Mouse (Mus musculus): ENCODE measurements around the gene Btbd6.

Btbd6 gene

GRCm38 (mm10) chr12:112952926-112953565 lies 23.2 kb upstream of the Btbd6 start:
- DNase-seq (ENCODE audit: extremely low read depth, low read depth, low spot score), result no peak

- DNase-seq (ENCODE audit: extremely low read depth, low read depth, low spot score), result no peak
Observed at GRCm38 (mm10) chr12:112955800-112956199, 20.5 kb upstream of the Btbd6 start.

- DNase-seq (ENCODE audit: extremely low read depth, low read depth, low spot score), result no peak
Observed at GRCm38 (mm10) chr12:112958303-112958702, 18.0 kb upstream of the Btbd6 start.

GRCm38 (mm10) chr12:112959421-112959820 lies 16.9 kb upstream of the Btbd6 start:
- DNase-seq (ENCODE audit: extremely low read depth, low read depth, low spot score), result no peak

- no peak for DNase-seq (ENCODE audit: extremely low read depth, low read depth, low spot score)
Observed at GRCm38 (mm10) chr12:112961428-112961827, 14.9 kb upstream of the Btbd6 start.

- no peak for DNase-seq (ENCODE audit: extremely low read depth, low read depth, low spot score)
Observed at GRCm38 (mm10) chr12:112961872-112962271, 14.4 kb upstream of the Btbd6 start.

- no peak for DNase-seq (ENCODE audit: extremely low read depth, low read depth, low spot score)
Observed at GRCm38 (mm10) chr12:112965783-112966182, 10.5 kb upstream of the Btbd6 start.

- DNase-seq (ENCODE audit: extremely low read depth, low read depth, low spot score), result no peak
Observed at GRCm38 (mm10) chr12:112968943-112969342, 7.3 kb upstream of the Btbd6 start.

GRCm38 (mm10) chr12:112969616-112970015 lies 6.7 kb upstream of the Btbd6 start:
- DNase-seq (ENCODE audit: extremely low read depth, low read depth, low spot score), result no peak

GRCm38 (mm10) chr12:112974736-112975135 lies 1.5 kb upstream of the Btbd6 start:
- DNase-seq (ENCODE audit: extremely low read depth, low read depth, low spot score), result no peak

GRCm38 (mm10) chr12:112977156-112977555 lies 874 bp downstream of the Btbd6 start:
- DNase-seq (ENCODE audit: extremely low read depth, low read depth, low spot score), result no peak

- no peak for DNase-seq (ENCODE audit: extremely low read depth, low read depth, low spot score)
Observed at GRCm38 (mm10) chr12:112982031-112982430, 5.7 kb downstream of the Btbd6 start.

GRCm38 (mm10) chr12:112985346-112985745 lies 9.1 kb downstream of the Btbd6 start:
- no peak for DNase-seq (ENCODE audit: extremely low read depth, low read depth, low spot score)

- DNase-seq (ENCODE audit: extremely low read depth, low read depth, low spot score), result no peak
Observed at GRCm38 (mm10) chr12:112987877-112988276, 11.6 kb downstream of the Btbd6 start.

GRCm38 (mm10) chr12:112990706-112991405 lies 14.6 kb downstream of the Btbd6 start:
- no peak for DNase-seq (ENCODE audit: extremely low read depth, low read depth, low spot score)

- DNase-seq (ENCODE audit: extremely low read depth, low read depth, low spot score), result no peak
Observed at GRCm38 (mm10) chr12:112991444-112991843, 15.2 kb downstream of the Btbd6 start.

- no peak for DNase-seq (ENCODE audit: extremely low read depth, low read depth, low spot score)
Observed at GRCm38 (mm10) chr12:112994153-112994552, 17.9 kb downstream of the Btbd6 start.

GRCm38 (mm10) chr12:112999569-113000293 lies 23.4 kb downstream of the Btbd6 start:
- no peak for DNase-seq (ENCODE audit: extremely low read depth, low read depth, low spot score)

- DNase-seq (ENCODE audit: extremely low read depth, low read depth, low spot score), result peak; percentile 74
Observed at GRCm38 (mm10) chr12:113000294-113001132, 24.2 kb downstream of the Btbd6 start, which contains the start of gene Brf1. Brf1 (minus strand) TSS chr12:113000704.

GRCm38 (mm10) chr12:113001133-113001474 lies 24.8 kb downstream of the Btbd6 start:
- no peak for DNase-seq (ENCODE audit: extremely low read depth, low read depth, low spot score)

- no peak for DNase-seq (ENCODE audit: extremely low read depth, low read depth, low spot score)
Observed at GRCm38 (mm10) chr12:113002667-113003066, 26.4 kb downstream of the Btbd6 start.

Data from fat pad, adult 2 months (tissue).